Mouse (Mus musculus): ENCODE measurements around the gene Cbarp. TPM values are rescaled to one million over a fixed set of nuclear protein-coding genes. Genes with fewer than 3 reads are reported as not detected.

Gene Cbarp
- total and polyA plus RNA-seq, 3 experiments, result 3.0 to 4.9 (median 3.9) TPM

DNA sequence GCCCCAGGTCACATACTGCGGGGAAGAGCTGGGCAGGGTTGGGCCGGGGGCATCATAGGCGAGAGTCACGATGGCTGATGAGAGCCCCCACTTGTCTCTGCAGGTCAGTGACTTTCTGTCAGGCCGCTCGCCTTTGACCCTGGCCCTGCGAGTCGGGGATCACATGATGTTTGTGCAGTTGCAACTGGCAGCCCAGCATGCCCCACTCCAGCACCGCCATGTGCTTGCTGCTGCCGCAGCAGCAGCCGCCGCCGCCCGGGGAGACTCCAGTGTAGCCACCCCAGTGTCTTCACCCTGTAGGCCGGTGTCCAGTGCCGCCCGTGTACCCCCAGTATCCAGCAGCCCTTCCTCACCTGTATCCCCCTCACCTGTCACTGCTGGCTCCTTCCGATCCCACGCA is 13.1 kb upstream of the Cbarp start:
- H3K4me3 ChIP-seq, result no peak overlapping the region
- H3K27me3 ChIP-seq (ENCODE audit: control insufficient read depth, insufficient read depth, low read length), result no peaks in the 10 kb centered on the region
- no peak for TF ChIP-seq POLR2A (IDR thresholded peaks at IDR 0.05; ENCODE audit: insufficient read depth, low read depth, low read length)
- TF ChIP-seq CTCF (IDR thresholded peaks at IDR 0.05), result no peak
- no peak for TF ChIP-seq EP300 (IDR thresholded peaks at IDR 0.05; ENCODE audit: insufficient read depth, low read depth, low read length)
- H3K9ac ChIP-seq (ENCODE audit: low read depth, low read length), result no peak overlapping the region
- peaks cover 20% of the 10 kb centered on the region for H3K4me1 ChIP-seq (ENCODE audit: control insufficient read depth, insufficient read depth, low read length)
- H3K36me3 ChIP-seq (ENCODE audit: control insufficient read depth, insufficient read depth, low read length), result peaks cover 34% of the 10 kb centered on the region
- H3K79me2 ChIP-seq (replicated peaks; ENCODE audit: control insufficient read depth, insufficient read depth, low read length), result peaks cover 2% of the 10 kb centered on the region; the same call in 1 of the 2 replicates
- no peak for DNase-seq
- 82% methylated on average over 19 of the region's 19 CpGs for WGBS
- peak overlapping the region; percentile 93 for H3K27ac ChIP-seq
- intact Hi-C loops (cut with DNase I), result no loop called here

DNA sequence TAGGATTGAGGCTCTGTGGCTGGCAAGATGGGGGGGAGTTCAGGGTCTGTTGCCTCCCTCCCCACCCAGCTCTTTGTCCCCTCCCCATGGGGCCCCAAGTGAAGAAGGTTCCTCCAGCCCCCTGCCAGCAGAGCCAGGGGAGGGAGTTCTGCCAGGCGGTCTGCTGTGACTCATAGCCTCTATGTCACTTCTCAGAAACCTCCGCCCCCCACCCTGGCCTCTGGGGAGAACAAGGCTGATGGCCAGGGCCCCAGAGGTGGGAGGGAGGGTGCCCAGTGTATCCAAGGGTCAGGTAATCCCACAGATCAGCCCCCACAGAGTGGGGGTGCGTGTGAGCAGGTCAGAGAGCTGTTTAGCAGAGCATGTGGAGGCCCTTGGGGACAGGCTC is 12.2 kb upstream of the Cbarp start:
- Histone ChIP-seq H3K4me3 (peak overlapping the region; percentile 66; the same call in 1 of the 2 replicates), H3K4me1 (ENCODE audit: control insufficient read depth, insufficient read depth, low read length) (peaks cover 17% of the 10 kb centered on the region), H3K27me3 (ENCODE audit: control insufficient read depth, insufficient read depth, low read length) (no peaks in the 10 kb centered on the region), H3K27ac (peak overlapping the region; percentile 93), H3K79me2 (replicated peaks; ENCODE audit: control insufficient read depth, insufficient read depth, low read length) (peaks cover 2% of the 10 kb centered on the region; the same call in 1 of the 2 replicates), H3K9ac (ENCODE audit: low read depth, low read length) (peak overlapping the region; percentile 82), H3K36me3 (ENCODE audit: control insufficient read depth, insufficient read depth, low read length) (peaks cover 32% of the 10 kb centered on the region)
- no peak for TF ChIP-seq CTCF (IDR thresholded peaks at IDR 0.05)
- no peak for TF ChIP-seq POLR2A (IDR thresholded peaks at IDR 0.05; ENCODE audit: insufficient read depth, low read depth, low read length)
- TF ChIP-seq EP300 (IDR thresholded peaks at IDR 0.05; ENCODE audit: insufficient read depth, low read depth, low read length), result no peak
- WGBS, result 16% methylated on average over 3 of the region's 3 CpGs
- DNase-seq, result peak; percentile 67 to 69
- intact Hi-C loops (cut with DNase I), result no loop called here

- Histone ChIP-seq H3K36me3 (ENCODE audit: control insufficient read depth, insufficient read depth, low read length) (peaks cover 28% of the 10 kb centered on the region), H3K27ac (peak overlapping the region; percentile 93), H3K27me3 (ENCODE audit: control insufficient read depth, insufficient read depth, low read length) (no peaks in the 10 kb centered on the region), H3K79me2 (replicated peaks; ENCODE audit: control insufficient read depth, insufficient read depth, low read length) (peaks cover 2% of the 10 kb centered on the region; the same call in 1 of the 2 replicates), H3K4me3 (peak overlapping the region; percentile 66), H3K4me1 (ENCODE audit: control insufficient read depth, insufficient read depth, low read length) (peaks cover 20% of the 10 kb centered on the region), H3K9ac (ENCODE audit: low read depth, low read length) (peak overlapping the region; percentile 82)
- peak; percentile 68 to 80 for DNase-seq
- 3% methylated on average over 15 of the region's 15 CpGs for WGBS
- intact Hi-C loops (cut with DNase I), result no loop called here
- TF ChIP-seq EP300 (IDR thresholded peaks at IDR 0.05; ENCODE audit: insufficient read depth, low read depth, low read length), result peak; percentile 40; the same call in 1 of the 2 replicates
- TF ChIP-seq CTCF (IDR thresholded peaks at IDR 0.05), result no peak
- peak; percentile 43; the same call in 1 of the 2 replicates for TF ChIP-seq POLR2A (IDR thresholded peaks at IDR 0.05; ENCODE audit: insufficient read depth, low read depth, low read length)
Measured at GRCm38 (mm10) chr10:80152071-80152872, 11.6 kb upstream of the Cbarp start.

GRCm38 (mm10) chr10:80151211-80152034 is 10.8 kb upstream of the Cbarp start:
- H3K4me1 ChIP-seq (ENCODE audit: control insufficient read depth, insufficient read depth, low read length), result peaks cover 24% of the 10 kb centered on the region
- H3K27ac ChIP-seq, result peak overlapping the region; percentile 93
- H3K36me3 ChIP-seq (ENCODE audit: control insufficient read depth, insufficient read depth, low read length), result peaks cover 25% of the 10 kb centered on the region
- H3K4me3 ChIP-seq, result peak overlapping the region; percentile 66
- DNase-seq, result peak; percentile 77 to 82
- no peaks in the 10 kb centered on the region for H3K27me3 ChIP-seq (ENCODE audit: control insufficient read depth, insufficient read depth, low read length)
- H3K9ac ChIP-seq (ENCODE audit: low read depth, low read length), result peak overlapping the region; percentile 82
- 3% methylated on average over 25 of the region's 26 CpGs for WGBS
- intact Hi-C loops (cut with DNase I), result no loop called here
- peaks cover 2% of the 10 kb centered on the region; the same call in 1 of the 2 replicates for H3K79me2 ChIP-seq (replicated peaks; ENCODE audit: control insufficient read depth, insufficient read depth, low read length)
- TF ChIP-seq CTCF (IDR thresholded peaks at IDR 0.05) (no peak), EP300 (IDR thresholded peaks at IDR 0.05; ENCODE audit: insufficient read depth, low read depth, low read length) (peak; percentile 35; the same call in 1 of the 2 replicates), POLR2A (IDR thresholded peaks at IDR 0.05; ENCODE audit: insufficient read depth, low read depth, low read length) (peak; percentile 72)

GRCm38 (mm10) chr10:80150226-80151210 is 9.9 kb upstream of the Cbarp start:
- DNase-seq, result peak; percentile 67 to 79
- Histone ChIP-seq H3K9ac (ENCODE audit: low read depth, low read length) (peak overlapping the region; percentile 82), H3K36me3 (ENCODE audit: control insufficient read depth, insufficient read depth, low read length) (peaks cover 17% of the 10 kb centered on the region), H3K79me2 (replicated peaks; ENCODE audit: control insufficient read depth, insufficient read depth, low read length) (peaks cover 2% of the 10 kb centered on the region; the same call in 1 of the 2 replicates), H3K27ac (peak overlapping the region; percentile 93), H3K4me3 (peak overlapping the region; percentile 66), H3K4me1 (ENCODE audit: control insufficient read depth, insufficient read depth, low read length) (peaks cover 25% of the 10 kb centered on the region), H3K27me3 (ENCODE audit: control insufficient read depth, insufficient read depth, low read length) (no peaks in the 10 kb centered on the region)
- TF ChIP-seq POLR2A (IDR thresholded peaks at IDR 0.05; ENCODE audit: insufficient read depth, low read depth, low read length) (no peak), EP300 (IDR thresholded peaks at IDR 0.05; ENCODE audit: insufficient read depth, low read depth, low read length) (no peak)
- intact Hi-C loops (cut with DNase I), result loop anchor here (1.0 kb wide), 1 partner anchor 8 kb away; no protein-coding TSS in a partner anchor
- 1% methylated on average over 61 of the region's 71 CpGs for WGBS

All from heart, adult 2 months (tissue).